Mouse (Mus musculus): ENCODE measurements around the gene Id4.

The Id4 gene

DNA sequence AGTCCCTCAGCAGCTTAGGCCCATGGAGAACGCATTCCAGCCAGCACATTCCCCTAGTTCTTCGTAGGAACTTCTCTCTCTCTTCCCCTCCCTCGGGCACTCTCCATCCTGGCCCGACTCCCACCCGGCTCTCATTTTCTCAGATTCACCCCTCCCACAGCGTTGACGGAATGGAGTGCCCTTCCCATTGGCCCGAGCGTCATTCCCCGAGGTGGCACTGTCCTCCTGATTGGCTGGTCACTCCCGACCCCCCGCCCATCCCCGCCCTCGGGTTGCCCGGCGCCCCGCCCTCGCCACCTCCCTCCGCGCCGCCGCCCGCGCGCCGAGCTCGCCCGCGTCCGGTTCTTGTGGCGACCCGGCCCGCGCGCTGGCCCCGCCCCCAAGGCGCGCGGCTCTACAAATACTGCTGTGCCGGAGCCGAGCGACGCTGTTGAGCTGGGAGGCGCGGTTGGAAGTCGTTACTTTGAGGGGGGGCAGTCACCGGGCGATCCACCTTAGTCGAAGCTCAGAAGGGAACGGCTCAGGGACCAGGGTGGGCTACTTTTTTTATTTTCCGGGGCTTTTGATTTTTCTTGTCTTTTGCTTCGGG lies at the start of gene Id4:
TSS of gene Id4 (plus strand) at position 539 of the 589 bp plus-strand sequence.
- in situ Hi-C loops (cut with MboI, MseI), result loop anchor here (25.0 kb wide), 1 partner anchor 352 kb away; no protein-coding TSS in a partner anchor

DNA sequence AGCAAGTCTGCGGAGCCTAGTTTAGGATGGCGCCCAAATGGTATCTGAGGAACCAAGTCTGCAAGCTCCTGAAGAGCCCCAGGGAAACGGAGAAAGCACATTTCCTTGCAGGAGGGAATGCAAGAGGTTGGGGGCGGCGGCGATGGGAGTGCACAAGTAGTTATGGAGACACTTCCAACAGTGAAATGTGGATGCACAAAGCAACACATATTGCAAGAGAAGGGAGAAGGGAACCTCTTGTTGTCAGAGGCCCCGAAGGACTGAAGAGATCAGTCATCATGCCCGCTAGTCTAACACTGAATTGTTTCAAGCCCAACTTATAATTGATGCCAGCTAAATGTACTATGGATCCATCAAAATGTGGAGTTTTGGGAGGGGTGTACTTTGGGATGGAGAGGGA lies 33.9 kb upstream of the Id4 start:
- in situ Hi-C loops (cut with MboI, MseI), result no loop called here

GRCm38 (mm10) chr13:48227712-48228111 lies 33.3 kb upstream of the Id4 start:
- in situ Hi-C loops (cut with MboI, MseI), result no loop called here

GRCm38 (mm10) chr13:48228114-48228513 lies 32.9 kb upstream of the Id4 start:
- in situ Hi-C loops (cut with MboI, MseI), result no loop called here

GRCm38 (mm10) chr13:48230996-48231395 lies 30.0 kb upstream of the Id4 start:
- in situ Hi-C loops (cut with MboI, MseI), result no loop called here

GRCm38 (mm10) chr13:48236436-48236835 lies 24.6 kb upstream of the Id4 start:
- in situ Hi-C loops (cut with MboI, MseI), result no loop called here

- in situ Hi-C loops (cut with MboI, MseI), result no loop called here
Measured at GRCm38 (mm10) chr13:48236865-48237264, 24.2 kb upstream of the Id4 start.

GRCm38 (mm10) chr13:48237516-48237915 lies 23.5 kb upstream of the Id4 start:
- in situ Hi-C loops (cut with MboI, MseI), result no loop called here

DNA sequence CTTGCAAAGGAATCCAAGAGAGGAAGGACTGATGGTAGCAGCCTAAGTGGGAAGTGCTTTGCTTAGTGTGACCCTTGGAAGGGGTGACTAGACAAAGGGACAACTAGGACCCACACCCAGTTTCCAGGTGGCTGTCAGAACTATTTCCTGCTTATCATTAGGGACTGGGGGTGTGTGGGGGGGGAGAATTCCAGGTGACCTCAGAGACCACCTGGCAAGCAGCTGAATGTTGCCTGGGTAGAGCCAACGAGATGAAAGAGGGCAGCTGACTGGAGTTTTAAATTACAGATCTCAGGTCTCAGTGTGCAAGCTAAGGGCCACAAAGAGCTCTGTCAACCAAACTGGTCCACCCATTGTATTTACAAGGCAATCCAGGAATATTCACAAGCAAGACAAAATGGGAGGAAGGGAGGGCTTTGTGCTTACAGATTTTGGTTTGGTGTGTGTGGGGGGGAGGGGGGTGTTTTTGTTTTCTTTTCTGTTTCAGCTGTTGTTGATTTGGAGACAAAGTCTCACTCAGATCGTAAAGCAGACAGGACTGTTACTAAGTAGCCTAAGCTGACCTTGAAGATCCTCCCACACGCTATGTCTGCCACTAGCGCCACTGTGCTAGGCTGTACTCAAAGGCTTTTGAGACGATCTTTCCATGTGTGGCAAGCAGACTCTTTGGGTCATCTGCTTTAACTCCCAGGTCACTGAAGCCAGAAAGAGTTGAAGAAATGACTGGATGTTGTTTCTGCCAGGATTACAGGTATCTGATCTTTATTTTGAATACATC lies 15.6 kb upstream of the Id4 start:
- in situ Hi-C loops (cut with MboI, MseI), result no loop called here

- in situ Hi-C loops (cut with MboI, MseI), result loop anchor here (10.0 to 25.0 kb wide), 2 partner anchors 360 to 798 kb away; no protein-coding TSS in a partner anchor
Measured at GRCm38 (mm10) chr13:48252559-48252958, 8.5 kb upstream of the Id4 start.

DNA sequence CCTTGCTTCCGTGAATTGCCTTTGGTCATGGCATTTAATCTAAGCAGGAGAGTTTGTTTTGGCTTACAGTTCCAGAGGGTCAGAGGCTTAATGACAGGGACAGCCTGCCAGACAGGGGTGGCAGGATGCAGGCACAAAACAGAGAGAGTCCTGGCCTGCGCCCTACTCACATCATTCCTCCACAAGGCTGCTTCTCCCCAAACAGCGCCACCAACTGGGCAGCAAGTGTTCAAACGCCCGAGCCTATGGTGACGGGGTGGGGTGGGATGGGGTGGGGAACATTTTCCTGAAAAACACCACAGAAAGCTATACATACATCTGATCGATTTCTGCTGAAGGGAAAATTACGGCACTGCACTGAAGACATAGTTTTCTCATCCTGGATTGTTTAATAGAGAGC lies 6.0 kb upstream of the Id4 start:
- in situ Hi-C loops (cut with MboI, MseI), result loop anchor here (10.0 to 25.0 kb wide), 2 partner anchors 357 to 800 kb away; no protein-coding TSS in a partner anchor

DNA sequence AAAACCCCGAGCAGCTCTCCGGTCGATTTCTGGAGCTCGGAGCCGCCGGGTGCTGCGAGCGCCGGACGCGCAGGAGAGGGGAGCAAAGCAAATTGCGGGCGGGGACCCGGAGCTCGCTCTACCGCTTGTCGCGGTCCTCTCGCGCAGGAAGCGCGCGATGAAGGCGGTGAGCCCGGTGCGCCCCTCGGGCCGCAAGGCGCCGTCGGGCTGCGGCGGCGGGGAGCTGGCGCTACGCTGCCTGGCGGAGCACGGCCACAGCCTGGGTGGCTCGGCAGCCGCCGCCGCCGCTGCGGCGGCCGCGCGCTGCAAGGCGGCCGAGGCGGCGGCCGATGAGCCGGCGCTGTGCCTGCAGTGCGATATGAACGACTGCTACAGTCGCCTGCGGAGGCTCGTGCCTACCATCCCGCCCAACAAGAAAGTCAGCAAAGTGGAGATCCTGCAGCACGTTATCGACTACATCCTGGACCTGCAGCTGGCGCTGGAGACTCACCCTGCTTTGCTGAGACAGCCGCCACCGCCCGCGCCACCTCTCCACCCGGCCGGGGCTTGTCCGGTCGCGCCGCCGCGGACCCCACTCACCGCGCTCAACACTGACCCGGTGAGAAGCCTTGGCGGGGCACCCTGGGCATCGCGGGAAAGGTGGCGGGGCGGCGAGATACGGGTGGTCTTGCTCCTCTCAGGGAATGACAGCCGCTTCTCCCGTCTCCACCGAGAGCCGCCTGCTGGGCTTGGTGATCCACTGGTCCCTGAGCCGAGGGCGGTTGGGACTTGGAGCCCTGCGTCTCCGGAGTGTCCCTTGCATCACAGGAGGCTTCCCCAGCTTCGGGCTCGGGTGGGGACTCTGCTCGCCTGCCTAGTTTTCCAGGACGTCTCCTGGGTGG lies 553 bp downstream of the Id4 start:
- in situ Hi-C loops (cut with MboI, MseI), result loop anchor here (25.0 kb wide), 1 partner anchor 351 kb away; no protein-coding TSS in a partner anchor

- in situ Hi-C loops (cut with MboI, MseI), result loop anchor here (25.0 kb wide), 1 partner anchor 350 kb away; no protein-coding TSS in a partner anchor
Measured at GRCm38 (mm10) chr13:48262451-48262969, 1.5 kb downstream of the Id4 start.

DNA sequence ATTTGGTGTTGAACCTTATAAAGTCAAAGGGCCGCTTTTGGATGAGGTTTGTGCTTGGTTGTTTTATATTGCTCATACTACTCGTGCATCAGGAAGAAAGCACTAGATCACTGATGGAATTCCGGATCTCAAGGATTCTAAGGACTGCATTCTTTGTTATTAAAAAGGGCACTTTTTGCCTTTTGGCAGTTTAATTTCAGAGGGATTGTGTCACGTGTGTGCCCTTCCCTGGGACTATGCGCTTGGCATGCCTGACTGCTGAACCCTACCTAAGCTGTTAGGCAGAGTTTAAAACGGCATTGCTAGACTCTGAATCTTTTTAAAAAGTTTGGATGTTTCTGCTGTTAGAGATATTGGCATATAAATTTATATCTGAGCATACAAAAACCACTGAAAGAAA lies 4.0 kb downstream of the Id4 start:
- in situ Hi-C loops (cut with MboI, MseI), result loop anchor here (25.0 kb wide), 1 partner anchor 347 kb away; no protein-coding TSS in a partner anchor

- in situ Hi-C loops (cut with MboI, MseI), result loop anchor here (25.0 kb wide), 1 partner anchor 339 kb away; no protein-coding TSS in a partner anchor
Measured at GRCm38 (mm10) chr13:48273451-48274069, 12.5 kb downstream of the Id4 start.

- in situ Hi-C loops (cut with MboI, MseI), result loop anchor here (25.0 kb wide), 1 partner anchor 338 kb away; no protein-coding TSS in a partner anchor
Measured at GRCm38 (mm10) chr13:48274107-48274506, 13.1 kb downstream of the Id4 start.

GRCm38 (mm10) chr13:48276981-48277380 lies 16.0 kb downstream of the Id4 start:
- in situ Hi-C loops (cut with MboI, MseI), result no loop called here

DNA sequence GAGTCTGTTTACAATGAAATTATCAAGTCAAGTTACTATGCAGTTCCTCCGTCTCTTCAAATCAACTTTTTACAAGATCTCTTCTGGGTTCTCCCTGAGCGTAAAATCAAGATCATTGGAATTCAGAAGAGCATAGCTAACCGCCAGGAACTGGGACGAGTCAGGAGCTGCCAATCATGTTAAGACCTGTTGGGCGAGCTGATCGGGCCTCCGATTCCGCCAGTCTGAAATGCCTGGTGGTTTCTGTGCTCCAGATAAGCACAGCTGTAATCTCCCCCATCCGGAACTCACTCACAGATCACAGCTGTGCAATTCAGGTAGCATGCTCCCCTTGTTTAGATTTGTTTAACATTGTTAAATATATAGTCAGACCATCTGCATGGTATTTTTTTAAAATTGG lies 23.4 kb downstream of the Id4 start:
- in situ Hi-C loops (cut with MboI, MseI), result no loop called here

DNA sequence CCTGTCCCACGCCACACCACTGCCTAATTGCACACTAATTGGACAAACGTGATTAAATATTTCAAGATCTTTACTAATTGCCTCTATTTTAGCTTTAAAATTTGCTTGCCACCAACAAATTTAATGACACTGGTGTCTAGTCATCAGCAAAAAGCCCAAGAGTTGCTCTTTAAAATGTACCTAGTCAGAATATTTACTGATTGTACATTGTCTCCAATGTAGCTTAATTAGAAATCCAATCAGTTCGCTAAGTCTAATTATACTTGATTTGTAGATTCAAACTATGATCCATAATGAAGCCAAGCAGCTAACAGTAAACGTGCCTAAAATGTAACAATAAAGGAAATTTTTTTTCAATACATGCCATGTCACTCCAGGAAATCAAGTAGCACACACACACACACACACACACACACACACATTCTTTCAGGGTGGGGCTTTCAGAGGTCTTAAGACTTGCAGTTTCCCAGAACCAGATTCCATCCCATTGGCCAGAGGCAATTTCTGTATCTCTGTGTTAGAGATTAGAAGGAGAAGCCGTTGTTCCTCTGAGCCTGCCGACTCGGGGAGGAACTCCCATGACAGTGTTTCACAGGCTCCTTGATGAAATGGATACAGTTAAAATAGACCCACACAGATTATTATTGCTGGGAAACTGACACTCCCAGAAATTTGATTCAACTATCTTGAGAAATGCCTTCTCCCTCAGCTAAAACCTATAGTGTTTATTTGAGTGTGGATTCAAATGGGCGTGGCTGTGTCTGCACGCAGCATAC lies 24.1 kb downstream of the Id4 start:
- in situ Hi-C loops (cut with MboI, MseI), result no loop called here

DNA sequence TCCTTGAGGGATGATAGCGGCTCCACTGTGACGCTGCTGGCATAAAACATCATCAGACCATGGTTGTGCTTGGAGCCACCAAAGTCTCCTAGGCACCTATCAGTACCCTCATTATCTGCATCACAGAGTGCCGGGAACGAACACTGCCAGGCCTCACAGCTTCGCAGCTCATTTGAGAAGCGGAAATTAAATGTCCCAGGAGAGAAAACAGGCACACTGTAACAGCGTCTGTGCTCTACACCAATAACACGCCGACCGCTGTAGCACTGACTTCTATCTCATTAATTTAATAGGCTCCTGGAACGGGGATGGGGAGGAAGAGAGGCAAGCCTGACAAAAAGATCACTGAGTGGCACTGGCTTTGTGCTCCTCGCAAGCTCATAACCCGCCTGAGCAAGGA lies 29.4 kb downstream of the Id4 start:
- in situ Hi-C loops (cut with MboI, MseI), result no loop called here
